ENCODE assay signal across 8 mouse cellular contexts in genomic region chr1:20890404-20890921, GRCm38 (mm10). TPM values are rescaled to one million over a fixed set of nuclear protein-coding genes. Genes with fewer than 3 reads are reported as not detected.
DNase-seq lines count a peak whose midpoint lies in the region; ATAC-seq and TF ChIP-seq lines count a peak whose summit lies in the region.

TSS of gene Paqr8 (plus strand) at chr1:20890606.

- H3K4me1 ChIP-seq in embryonic facial prominence, embryonic 14.5 days (ENCODE audit: control insufficient read depth, insufficient read depth, low read length), result peaks cover 12% of the 10 kb centered on the region; the same call in 1 of the 2 replicates
- H3K4me1 ChIP-seq in heart, embryonic 11.5 days (ENCODE audit: control insufficient read depth, insufficient read depth, low read length), result no peaks in the 10 kb centered on the region
- H3K4me1 ChIP-seq in kidney, embryonic 15.5 days, result peaks cover 7% of the 10 kb centered on the region; the same call in 1 of the 2 replicates
- peaks cover 11% of the 10 kb centered on the region for H3K4me1 ChIP-seq in limb, embryonic 15.5 days
- H3K4me1 ChIP-seq in midbrain, postnatal 0 days (ENCODE audit: insufficient read depth, low read length), result peaks cover 8% of the 10 kb centered on the region; the same call in 1 of the 2 replicates

- ATAC-seq in embryonic facial prominence, embryonic 14.5 days (ENCODE audit: low read depth), result peak; percentile 99
- peak; percentile 96 for ATAC-seq in heart, embryonic 11.5 days (replicated peaks; ENCODE audit: insufficient number of reproducible peaks, low FRiP score, low TSS enrichment)
- ATAC-seq in kidney, embryonic 15.5 days (replicated peaks; ENCODE audit: low FRiP score), result peak; percentile 99
- peak; percentile 94 for ATAC-seq in limb, embryonic 15.5 days (ENCODE audit: insufficient number of reproducible peaks, low FRiP score, low TSS enrichment, low read depth)
- ATAC-seq in midbrain, postnatal 0 days (ENCODE audit: low FRiP score), result peak; percentile 95

- H3K9me3 ChIP-seq in embryonic facial prominence, embryonic 14.5 days (ENCODE audit: control insufficient read depth, low read length), result no peaks in the 10 kb centered on the region
- H3K9me3 ChIP-seq in heart, embryonic 11.5 days (replicated peaks; ENCODE audit: control insufficient read depth, low read length), result no peaks in the 10 kb centered on the region
- H3K9me3 ChIP-seq in kidney, embryonic 15.5 days (replicated peaks), result no peaks in the 10 kb centered on the region
- H3K9me3 ChIP-seq in limb, embryonic 15.5 days, result no peaks in the 10 kb centered on the region
- H3K9me3 ChIP-seq in midbrain, postnatal 0 days (ENCODE audit: low read length), result no peaks in the 10 kb centered on the region

- H3K9ac ChIP-seq in embryonic facial prominence, embryonic 14.5 days (ENCODE audit: low read depth, low read length), result peak within 1 kb of the TSS; percentile 69
- H3K9ac ChIP-seq in heart, embryonic 11.5 days (ENCODE audit: low read depth, low read length), result peak within 1 kb of the TSS; percentile 70
- peak within 1 kb of the TSS; percentile 58 for H3K9ac ChIP-seq in kidney, embryonic 15.5 days
- peak within 1 kb of the TSS; percentile 62 for H3K9ac ChIP-seq in limb, embryonic 15.5 days
- peak within 1 kb of the TSS; percentile 80 for H3K9ac ChIP-seq in midbrain, postnatal 0 days (replicated peaks; ENCODE audit: low read length, poor library complexity, severe bottlenecking)

- peak within 1 kb of the TSS; percentile 65 for H3K4me2 ChIP-seq in embryonic facial prominence, embryonic 14.5 days (ENCODE audit: low read depth, low read length)
- peak within 1 kb of the TSS; percentile 85 for H3K4me2 ChIP-seq in heart, embryonic 11.5 days
- H3K4me2 ChIP-seq in kidney, embryonic 15.5 days, result peak within 1 kb of the TSS; percentile 90
- peak within 1 kb of the TSS; percentile 89 for H3K4me2 ChIP-seq in limb, embryonic 15.5 days
- peak within 1 kb of the TSS; percentile 86 for H3K4me2 ChIP-seq in midbrain, postnatal 0 days (ENCODE audit: low read depth, low read length, poor library complexity, severe bottlenecking)

- H3K4me3 ChIP-seq in embryonic facial prominence, embryonic 14.5 days (ENCODE audit: low read depth, low read length), result peak within 1 kb of the TSS; percentile 63
- H3K4me3 ChIP-seq in heart, embryonic 11.5 days (ENCODE audit: low read depth, low read length), result peak within 1 kb of the TSS; percentile 71
- peak within 1 kb of the TSS; percentile 69 for H3K4me3 ChIP-seq in kidney, embryonic 15.5 days (replicated peaks)
- H3K4me3 ChIP-seq in limb, embryonic 15.5 days, result peak within 1 kb of the TSS; percentile 69
- peak within 1 kb of the TSS; percentile 78 for H3K4me3 ChIP-seq in midbrain, postnatal 0 days (ENCODE audit: low read depth, low read length)

- WGBS in embryonic facial prominence, embryonic 14.5 days, result 0% methylated on average over 19 of the region's 37 CpGs
- WGBS in heart, embryonic 11.5 days (ENCODE audit: insufficient replicate concordance), result under 1% methylated on average over 31 of the region's 37 CpGs
- under 1% methylated on average over 34 of the region's 37 CpGs for WGBS in kidney, embryonic 15.5 days
- WGBS in limb, embryonic 15.5 days, result under 1% methylated on average over 37 of the region's 37 CpGs
- under 1% methylated on average over 36 of the region's 37 CpGs for WGBS in midbrain, postnatal 0 days

- no peaks in the 10 kb centered on the region for H3K27me3 ChIP-seq in embryonic facial prominence, embryonic 14.5 days (replicated peaks; ENCODE audit: control insufficient read depth, insufficient read depth, low read length)
- no peaks in the 10 kb centered on the region for H3K27me3 ChIP-seq in heart, embryonic 11.5 days (ENCODE audit: control insufficient read depth, insufficient read depth, low read length)
- no peaks in the 10 kb centered on the region for H3K27me3 ChIP-seq in kidney, embryonic 15.5 days
- H3K27me3 ChIP-seq in limb, embryonic 15.5 days, result no peaks in the 10 kb centered on the region
- H3K27me3 ChIP-seq in midbrain, postnatal 0 days (ENCODE audit: insufficient read depth, low read length), result no peaks in the 10 kb centered on the region

- no peaks in the 10 kb centered on the region for H3K36me3 ChIP-seq in embryonic facial prominence, embryonic 14.5 days (ENCODE audit: control insufficient read depth, insufficient read depth, low read length)
- H3K36me3 ChIP-seq in heart, embryonic 11.5 days (ENCODE audit: control insufficient read depth, insufficient read depth, low read length), result no peaks in the 10 kb centered on the region
- no peaks in the 10 kb centered on the region for H3K36me3 ChIP-seq in kidney, embryonic 15.5 days
- H3K36me3 ChIP-seq in limb, embryonic 15.5 days, result no peaks in the 10 kb centered on the region
- no peaks in the 10 kb centered on the region for H3K36me3 ChIP-seq in midbrain, postnatal 0 days (ENCODE audit: insufficient read depth, low read length)

- no peak for TF ChIP-seq CTCF in midbrain, postnatal 0 days (IDR thresholded peaks at IDR 0.05)

- peak within 1 kb of the TSS; percentile 74 for H3K27ac ChIP-seq in embryonic facial prominence, embryonic 14.5 days (replicated peaks; ENCODE audit: low read depth, low read length)
- peak within 1 kb of the TSS; percentile 59 for H3K27ac ChIP-seq in heart, embryonic 11.5 days (ENCODE audit: low read depth, low read length)
- peak within 1 kb of the TSS; percentile 74 for H3K27ac ChIP-seq in kidney, embryonic 15.5 days
- peak within 1 kb of the TSS; percentile 85 for H3K27ac ChIP-seq in limb, embryonic 15.5 days
- peak within 1 kb of the TSS; percentile 82 for H3K27ac ChIP-seq in midbrain, postnatal 0 days (ENCODE audit: low read depth, low read length)

- peak; percentile 9 for DNase-seq in 3134 (ENCODE audit: extremely low read depth, insufficient read length, low spot score)
- DNase-seq in adrenal gland, postnatal 36 days, result peak; percentile 96 to 97
- peak; percentile 94 for DNase-seq in embryonic facial prominence, embryonic 14.5 days (ENCODE audit: low spot score)
- peak; percentile 86 for DNase-seq in midbrain, postnatal 0 days (ENCODE audit: low spot score)
- DNase-seq in spleen, postnatal 10 days (ENCODE audit: low spot score in 2 of 2), result peak; percentile 38 to 71

RNA-seq across cellular contexts. Expression of gene Paqr8, which starts in this region (rescaled TPM):
- total RNA-seq in adrenal gland, postnatal 36 days (2021), result 10 to 100 TPM; 45.1 to 62.9 TPM
- 6.1 and 7.2 TPM in 2 replicates for polyA plus RNA-seq in embryonic facial prominence, embryonic 14.5 days (2014; fragmentation: Nextera tagmentation; extraction: Ambion mirVana)
- polyA plus RNA-seq in heart, embryonic 11.5 days (2014; fragmentation: Nextera tagmentation; extraction: Ambion mirVana), result 3.0 and 4.8 TPM in 2 replicates
- 3.9 and 4.3 TPM in 2 replicates for polyA plus RNA-seq in kidney, embryonic 15.5 days (2015; fragmentation: Nextera tagmentation; extraction: Ambion mirVana)
- polyA plus RNA-seq in limb, embryonic 15.5 days (2015; fragmentation: Nextera tagmentation; extraction: Ambion mirVana), result 5.7 and 6.0 TPM in 2 replicates
- 95.0 and 144 TPM in 2 replicates for total RNA-seq in midbrain, postnatal 0 days (2014; rRNA removed)
- polyA plus RNA-seq in midbrain, postnatal 0 days (2015; fragmentation: Nextera tagmentation; extraction: Ambion mirVana), result 32.2 and 32.5 TPM in 2 replicates

Comparison
In these comparisons a context has a peak if more than half of its experiments do, and no peak if none do; other contexts are left out.
1. Peak in every context shown above with its lines: DNase-seq, ATAC-seq, H3K4me3 ChIP-seq and H3K27ac ChIP-seq.
2. DNase-seq: peak in every context shown above with its lines; median percentile 96 in adrenal gland, postnatal 36 days; 94 in embryonic facial prominence, embryonic 14.5 days; 86 in midbrain, postnatal 0 days; 54 in spleen, postnatal 10 days; 9 in 3134.